Mouse (Mus musculus): ENCODE measurements around the gene Rgl2. TPM values are rescaled to one million over a fixed set of nuclear protein-coding genes. Genes with fewer than 3 reads are reported as not detected.

Gene Rgl2
- polyA plus RNA-seq, 1 experiment, result 31.7 TPM

- H3K79me2 ChIP-seq (ENCODE audit: control insufficient read depth, insufficient read depth), result peaks cover 55% of the 10 kb centered on the region
- H3K27me3 ChIP-seq (ENCODE audit: control insufficient read depth, insufficient read depth, insufficient read length), result no peaks in the 10 kb centered on the region
- no peak overlapping the region for H3K4me3 ChIP-seq (ENCODE audit: insufficient read depth, poor library complexity, severe bottlenecking)
- TF ChIP-seq FOSL1 (IDR thresholded peaks at IDR 0.05; ENCODE audit: insufficient read depth, low read length, poor library complexity, severe bottlenecking), result no peak
- no peak for TF ChIP-seq USF1 (IDR thresholded peaks at IDR 0.05; ENCODE audit: low read depth)
- TF ChIP-seq MAX (IDR thresholded peaks at IDR 0.05), result no peak
- TF ChIP-seq MYOD1 (IDR thresholded peaks at IDR 0.05; ENCODE audit: control insufficient read depth, insufficient read length, low read depth), result no peak
- TF ChIP-seq CEBPB (IDR thresholded peaks at IDR 0.05; ENCODE audit: low read depth), result no peak
- TF ChIP-seq MYOG (IDR thresholded peaks at IDR 0.05; ENCODE audit: control insufficient read depth, extremely low read depth, insufficient read length), result no peak
- TF ChIP-seq CTCF (IDR thresholded peaks at IDR 0.05; ENCODE audit: control insufficient read depth, insufficient read depth, insufficient read length), result no peak
- H3K79me3 ChIP-seq (ENCODE audit: low read depth), result peaks cover 4% of the 10 kb centered on the region
- peak overlapping the region; percentile 20 for H3ac ChIP-seq (ENCODE audit: control insufficient read depth, insufficient read length, low read depth)
- peaks cover 47% of the 10 kb centered on the region for H3K36me3 ChIP-seq (ENCODE audit: control insufficient read depth, insufficient read depth)
Observed at GRCm38 (mm10) chr17:33914969-33915391, 14.4 kb upstream of the Rgl2 start.

GRCm38 (mm10) chr17:33915671-33916250, 13.6 kb upstream of the Rgl2 start, which contains the start of the genes Tapbp and Zbtb22:
Gene Tapbp (plus strand): TSS chr17:33915899.
Gene Zbtb22 (plus strand): TSS chr17:33915904.
- TF ChIP-seq USF1 (IDR thresholded peaks at IDR 0.05; ENCODE audit: low read depth) (no peak), CEBPB (IDR thresholded peaks at IDR 0.05; ENCODE audit: low read depth) (no peak), CTCF (IDR thresholded peaks at IDR 0.05; ENCODE audit: control insufficient read depth, insufficient read depth, insufficient read length) (no peak), MYOG (IDR thresholded peaks at IDR 0.05; ENCODE audit: control insufficient read depth, extremely low read depth, insufficient read length) (no peak), MAX (IDR thresholded peaks at IDR 0.05) (no peak), MYOD1 (IDR thresholded peaks at IDR 0.05; ENCODE audit: control insufficient read depth, insufficient read length, low read depth) (no peak), FOSL1 (IDR thresholded peaks at IDR 0.05; ENCODE audit: insufficient read depth, low read length, poor library complexity, severe bottlenecking) (no peak)
- Histone ChIP-seq H3K4me3 (ENCODE audit: insufficient read depth, poor library complexity, severe bottlenecking) (peak within 1 kb of the TSS; percentile 46), H3K79me2 (ENCODE audit: control insufficient read depth, insufficient read depth) (peaks cover 49% of the 10 kb centered on the region), H3K79me3 (ENCODE audit: low read depth) (peaks cover 4% of the 10 kb centered on the region), H3K27me3 (ENCODE audit: control insufficient read depth, insufficient read depth, insufficient read length) (no peaks in the 10 kb centered on the region), H3K36me3 (ENCODE audit: control insufficient read depth, insufficient read depth) (peaks cover 47% of the 10 kb centered on the region), H3ac (ENCODE audit: control insufficient read depth, insufficient read length, low read depth) (peak within 1 kb of the TSS; percentile 50)

- Histone ChIP-seq H3K79me2 (ENCODE audit: control insufficient read depth, insufficient read depth) (peaks cover 49% of the 10 kb centered on the region), H3ac (ENCODE audit: control insufficient read depth, insufficient read length, low read depth) (no peak overlapping the region), H3K4me3 (ENCODE audit: insufficient read depth, poor library complexity, severe bottlenecking) (peak overlapping the region; percentile 46), H3K79me3 (ENCODE audit: low read depth) (peaks cover 4% of the 10 kb centered on the region), H3K36me3 (ENCODE audit: control insufficient read depth, insufficient read depth) (peaks cover 43% of the 10 kb centered on the region), H3K27me3 (ENCODE audit: control insufficient read depth, insufficient read depth, insufficient read length) (no peaks in the 10 kb centered on the region)
- TF ChIP-seq MYOD1 (IDR thresholded peaks at IDR 0.05; ENCODE audit: control insufficient read depth, insufficient read length, low read depth) (no peak), MYOG (IDR thresholded peaks at IDR 0.05; ENCODE audit: control insufficient read depth, extremely low read depth, insufficient read length) (no peak), FOSL1 (IDR thresholded peaks at IDR 0.05; ENCODE audit: insufficient read depth, low read length, poor library complexity, severe bottlenecking) (no peak), MAX (IDR thresholded peaks at IDR 0.05) (no peak), CEBPB (IDR thresholded peaks at IDR 0.05; ENCODE audit: low read depth) (no peak), CTCF (IDR thresholded peaks at IDR 0.05; ENCODE audit: control insufficient read depth, insufficient read depth, insufficient read length) (no peak)
Observed at GRCm38 (mm10) chr17:33916294-33916693, 13.0 kb upstream of the Rgl2 start.

- Histone ChIP-seq H3K27me3 (ENCODE audit: control insufficient read depth, insufficient read depth, insufficient read length) (no peaks in the 10 kb centered on the region), H3K4me3 (ENCODE audit: insufficient read depth, poor library complexity, severe bottlenecking) (peak overlapping the region; percentile 46), H3K79me3 (ENCODE audit: low read depth) (peaks cover 2% of the 10 kb centered on the region), H3K79me2 (ENCODE audit: control insufficient read depth, insufficient read depth) (peaks cover 49% of the 10 kb centered on the region), H3ac (ENCODE audit: control insufficient read depth, insufficient read length, low read depth) (peak overlapping the region; percentile 50), H3K36me3 (ENCODE audit: control insufficient read depth, insufficient read depth) (peaks cover 37% of the 10 kb centered on the region)
- TF ChIP-seq MYOD1 (IDR thresholded peaks at IDR 0.05; ENCODE audit: control insufficient read depth, insufficient read length, low read depth), result no peak
- no peak for TF ChIP-seq MYOG (IDR thresholded peaks at IDR 0.05; ENCODE audit: control insufficient read depth, extremely low read depth, insufficient read length)
- no peak for TF ChIP-seq FOSL1 (IDR thresholded peaks at IDR 0.05; ENCODE audit: insufficient read depth, low read length, poor library complexity, severe bottlenecking)
- TF ChIP-seq USF1 (IDR thresholded peaks at IDR 0.05; ENCODE audit: low read depth), result no peak
- no peak for TF ChIP-seq CEBPB (IDR thresholded peaks at IDR 0.05; ENCODE audit: low read depth)
- TF ChIP-seq CTCF (IDR thresholded peaks at IDR 0.05; ENCODE audit: control insufficient read depth, insufficient read depth, insufficient read length), result no peak
- no peak for TF ChIP-seq MAX (IDR thresholded peaks at IDR 0.05)
Observed at GRCm38 (mm10) chr17:33916847-33917655, 12.3 kb upstream of the Rgl2 start.

- no peaks in the 10 kb centered on the region for H3K27me3 ChIP-seq (ENCODE audit: control insufficient read depth, insufficient read depth, insufficient read length)
- H3ac ChIP-seq (ENCODE audit: control insufficient read depth, insufficient read length, low read depth), result no peak overlapping the region
- H3K79me3 ChIP-seq (ENCODE audit: low read depth), result peaks cover 2% of the 10 kb centered on the region
- no peak overlapping the region for H3K4me3 ChIP-seq (ENCODE audit: insufficient read depth, poor library complexity, severe bottlenecking)
- TF ChIP-seq MYOD1 (IDR thresholded peaks at IDR 0.05; ENCODE audit: control insufficient read depth, insufficient read length, low read depth), result no peak
- no peak for TF ChIP-seq FOSL1 (IDR thresholded peaks at IDR 0.05; ENCODE audit: insufficient read depth, low read length, poor library complexity, severe bottlenecking)
- no peak for TF ChIP-seq CEBPB (IDR thresholded peaks at IDR 0.05; ENCODE audit: low read depth)
- TF ChIP-seq MYOG (IDR thresholded peaks at IDR 0.05; ENCODE audit: control insufficient read depth, extremely low read depth, insufficient read length), result no peak
- TF ChIP-seq USF1 (IDR thresholded peaks at IDR 0.05; ENCODE audit: low read depth), result no peak
- no peak for TF ChIP-seq CTCF (IDR thresholded peaks at IDR 0.05; ENCODE audit: control insufficient read depth, insufficient read depth, insufficient read length)
- TF ChIP-seq MAX (IDR thresholded peaks at IDR 0.05), result no peak
- peaks cover 48% of the 10 kb centered on the region for H3K79me2 ChIP-seq (ENCODE audit: control insufficient read depth, insufficient read depth)
- H3K36me3 ChIP-seq (ENCODE audit: control insufficient read depth, insufficient read depth), result peaks cover 34% of the 10 kb centered on the region
Observed at GRCm38 (mm10) chr17:33917656-33918292, 11.6 kb upstream of the Rgl2 start.

All from C2C12 (cell line).